Mouse (Mus musculus) heart, embryonic 10.5 days (tissue): ENCODE measurements around the gene Olfr419. TPM values are rescaled to one million over a fixed set of nuclear protein-coding genes. Genes with fewer than 3 reads are reported as not detected.

Experiments
- DNase-seq: peaks from one replicate; pipeline ENCODE4 v3.0.0-alpha.2; 2017; ENCODE audit warnings: low spot score
- H3K27ac ChIP-seq: fragments of 300-500 bp; sonication (generic); 2 replicates; pipeline ENCODE4 v1.5.1; 2016; ENCODE audit warnings: mild to moderate bottlenecking
- H3K27me3 ChIP-seq: fragments of 300-500 bp; sonication (generic); 2 replicates; pipeline ENCODE4 v1.6.1; 2016; ENCODE audit warnings: mild to moderate bottlenecking; ENCODE audit not compliant: poor library complexity, insufficient read depth, severe bottlenecking
- H3K36me3 ChIP-seq: fragments of 300-500 bp; sonication (generic); 2 replicates; pipeline ENCODE4 v1.6.1; 2016; ENCODE audit warnings: mild to moderate bottlenecking, moderate library complexity
- H3K4me1 ChIP-seq: fragments of 300-500 bp; sonication (generic); 2 replicates; pipeline ENCODE4 v1.6.1; 2016; ENCODE audit warnings: mild to moderate bottlenecking
- H3K4me3 ChIP-seq: fragments of 300-500 bp; sonication (generic); 2 replicates; pipeline ENCODE4 v1.5.1; 2016; ENCODE audit warnings: mild to moderate bottlenecking, moderate library complexity
- H3K9me3 ChIP-seq: fragments of 300-500 bp; sonication (generic); 2 replicates; pipeline ENCODE4 v1.6.1; 2016; ENCODE audit warnings: mild to moderate bottlenecking, moderate library complexity
- WGBS: fragments of 180-500 bp; shearing (Covaris S2); methylation state at CpG from one replicate; pipeline ENCODE4 v1.1.7; 2016; 5-methylcytosine and 5-hydroxymethylcytosine counted together
- polyA plus RNA-seq: library from polyadenylated mRNA; unstranded; fragments of >200 nt; fragmentation: Nextera tagmentation; extraction: Ambion mirVana; gene quantifications from 2 replicates; pipeline ENCODE4 v1.2.1, GENCODE M21; 2016

The Olfr419 gene
- not detected in 2 replicates for polyA plus RNA-seq

GRCm38 (mm10) chr1:174251961-174252360, at the start of gene Olfr419:
TSS of gene Olfr419 (minus strand) at chr1:174252061.
- no peak within 1 kb of the TSS for H3K4me3 ChIP-seq
- WGBS, result 74% methylated on average over 3 of the region's 3 CpGs
- no peaks in the 10 kb centered on the region for H3K36me3 ChIP-seq
- H3K27me3 ChIP-seq, result no peaks in the 10 kb centered on the region
- no peak within 1 kb of the TSS for H3K27ac ChIP-seq
- H3K4me1 ChIP-seq, result no peaks in the 10 kb centered on the region
- H3K9me3 ChIP-seq, result no peaks in the 10 kb centered on the region
- no peak for DNase-seq

DNA sequence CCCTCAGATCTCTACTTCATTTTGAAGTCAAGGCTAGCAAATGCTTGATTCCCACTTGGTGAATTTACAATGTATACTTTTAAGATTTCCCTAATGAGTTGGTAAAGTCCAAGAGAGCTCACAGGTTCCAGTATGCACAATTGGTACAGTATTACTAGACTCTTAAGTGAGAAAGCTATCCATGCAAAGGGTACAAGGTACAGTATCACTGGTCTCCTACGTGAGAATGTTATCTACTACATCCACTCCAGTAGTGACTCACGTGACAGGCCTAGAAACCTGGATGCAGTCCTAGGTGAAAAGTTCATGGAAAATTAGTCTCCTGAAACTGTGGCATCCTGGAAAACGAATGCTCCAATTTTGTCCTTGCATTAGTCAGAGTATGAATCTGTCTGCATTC, 18.8 kb upstream of the Olfr419 start:
- WGBS, result 67% methylated on average over 3 of the region's 3 CpGs
- DNase-seq, result no peak
- Histone ChIP-seq H3K27ac (no peak overlapping the region), H3K4me3 (no peak overlapping the region), H3K4me1 (no peaks in the 10 kb centered on the region), H3K27me3 (no peaks in the 10 kb centered on the region), H3K9me3 (no peaks in the 10 kb centered on the region), H3K36me3 (no peaks in the 10 kb centered on the region)

- no peaks in the 10 kb centered on the region for H3K4me1 ChIP-seq
- no peak for DNase-seq
- H3K9me3 ChIP-seq, result no peaks in the 10 kb centered on the region
- no peak overlapping the region for H3K4me3 ChIP-seq
- H3K27me3 ChIP-seq, result no peaks in the 10 kb centered on the region
- 63% methylated on average over 4 of the region's 4 CpGs for WGBS
- H3K27ac ChIP-seq, result no peak overlapping the region
- H3K36me3 ChIP-seq, result no peaks in the 10 kb centered on the region
These were observed 17.3 kb upstream of the Olfr419 start for GRCm38 (mm10) chr1:174269162-174269561.

GRCm38 (mm10) chr1:174267816-174268215, 16.0 kb upstream of the Olfr419 start:
- H3K36me3 ChIP-seq, result no peaks in the 10 kb centered on the region
- H3K9me3 ChIP-seq, result no peaks in the 10 kb centered on the region
- no peak overlapping the region for H3K4me3 ChIP-seq
- WGBS, result 71% methylated on average over 4 of the region's 4 CpGs
- no peaks in the 10 kb centered on the region for H3K4me1 ChIP-seq
- no peak for DNase-seq
- H3K27me3 ChIP-seq, result no peaks in the 10 kb centered on the region
- no peak overlapping the region for H3K27ac ChIP-seq

- H3K27ac ChIP-seq, result no peak overlapping the region
- H3K36me3 ChIP-seq, result no peaks in the 10 kb centered on the region
- no peaks in the 10 kb centered on the region for H3K9me3 ChIP-seq
- no peak for DNase-seq
- WGBS, result 83% methylated on average over 2 of the region's 2 CpGs
- H3K4me3 ChIP-seq, result no peak overlapping the region
- H3K4me1 ChIP-seq, result no peaks in the 10 kb centered on the region
- no peaks in the 10 kb centered on the region for H3K27me3 ChIP-seq
These were observed 1.5 kb downstream of the Olfr419 start for GRCm38 (mm10) chr1:174250376-174250775.

GRCm38 (mm10) chr1:174247170-174247569, 4.7 kb downstream of the Olfr419 start:
- Histone ChIP-seq H3K4me1 (no peaks in the 10 kb centered on the region), H3K9me3 (no peaks in the 10 kb centered on the region), H3K27ac (no peak overlapping the region), H3K36me3 (no peaks in the 10 kb centered on the region), H3K27me3 (no peaks in the 10 kb centered on the region), H3K4me3 (no peak overlapping the region)
- DNase-seq, result no peak
- 96% methylated on average over 6 of the region's 6 CpGs for WGBS

GRCm38 (mm10) chr1:174246080-174246479, 5.8 kb downstream of the Olfr419 start:
- WGBS, result 53% methylated on average over 1 of the region's 1 CpGs
- no peaks in the 10 kb centered on the region for H3K36me3 ChIP-seq
- no peaks in the 10 kb centered on the region for H3K4me1 ChIP-seq
- H3K9me3 ChIP-seq, result no peaks in the 10 kb centered on the region
- no peak for DNase-seq
- no peak overlapping the region for H3K4me3 ChIP-seq
- H3K27me3 ChIP-seq, result no peaks in the 10 kb centered on the region
- no peak overlapping the region for H3K27ac ChIP-seq

DNA sequence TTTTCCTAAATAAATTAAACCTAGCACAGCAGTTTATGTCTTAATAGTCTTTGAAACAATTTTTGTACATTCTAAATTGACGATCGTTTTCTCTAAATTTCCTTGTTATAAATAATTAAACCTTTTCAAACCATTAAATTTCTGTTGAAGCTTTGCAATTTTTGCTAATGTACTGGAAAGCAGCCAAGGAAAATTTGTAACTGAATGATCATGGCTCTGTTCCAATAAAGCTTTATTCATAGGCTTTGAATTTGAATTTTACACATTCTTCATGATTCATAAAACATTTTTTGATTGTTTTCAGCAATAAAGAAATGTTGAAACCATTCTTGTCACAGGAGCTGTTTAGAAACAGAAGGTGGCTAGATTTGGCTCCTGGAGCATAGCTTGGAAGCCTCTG, 7.2 kb downstream of the Olfr419 start:
- Histone ChIP-seq H3K4me1 (no peaks in the 10 kb centered on the region), H3K27me3 (no peaks in the 10 kb centered on the region), H3K36me3 (no peaks in the 10 kb centered on the region), H3K4me3 (no peak overlapping the region), H3K9me3 (no peaks in the 10 kb centered on the region), H3K27ac (no peak overlapping the region)
- DNase-seq, result no peak
- WGBS, result 95% methylated on average over 2 of the region's 2 CpGs

DNA sequence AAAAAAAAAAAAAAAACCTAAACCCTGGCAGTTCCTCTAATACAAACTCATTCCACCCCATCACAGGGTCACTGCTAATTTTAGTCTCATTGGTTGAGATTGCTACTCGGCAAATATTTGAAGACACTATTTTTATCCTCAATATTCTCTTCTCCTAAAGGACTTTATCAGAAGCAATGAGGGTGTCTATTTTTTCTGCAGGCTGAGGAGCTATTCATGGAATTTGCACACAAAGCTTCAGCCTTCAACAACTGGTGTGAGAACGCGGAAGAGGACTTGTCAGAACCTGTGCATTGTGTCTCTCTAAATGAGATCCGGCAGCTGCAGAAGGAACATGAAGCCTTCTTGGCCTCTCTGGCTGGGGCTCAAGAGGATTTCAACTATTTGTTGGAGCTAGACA, 11.9 kb downstream of the Olfr419 start:
- no peaks in the 10 kb centered on the region for H3K9me3 ChIP-seq
- H3K4me1 ChIP-seq, result no peaks in the 10 kb centered on the region
- H3K27ac ChIP-seq, result peak overlapping the region; percentile 24; the same call in 1 of the 2 replicates
- DNase-seq, result no peak
- WGBS, result 48% methylated on average over 4 of the region's 4 CpGs
- no peak overlapping the region for H3K4me3 ChIP-seq
- H3K36me3 ChIP-seq, result no peaks in the 10 kb centered on the region
- no peaks in the 10 kb centered on the region for H3K27me3 ChIP-seq

GRCm38 (mm10) chr1:174216528-174217204, 35.2 kb downstream of the Olfr419 start:
- Histone ChIP-seq H3K36me3 (no peaks in the 10 kb centered on the region), H3K27me3 (no peaks in the 10 kb centered on the region), H3K4me3 (no peak overlapping the region), H3K9me3 (no peaks in the 10 kb centered on the region), H3K27ac (no peak overlapping the region), H3K4me1 (no peaks in the 10 kb centered on the region)
- 91% methylated on average over 8 of the region's 8 CpGs for WGBS
- DNase-seq, result no peak

DNA sequence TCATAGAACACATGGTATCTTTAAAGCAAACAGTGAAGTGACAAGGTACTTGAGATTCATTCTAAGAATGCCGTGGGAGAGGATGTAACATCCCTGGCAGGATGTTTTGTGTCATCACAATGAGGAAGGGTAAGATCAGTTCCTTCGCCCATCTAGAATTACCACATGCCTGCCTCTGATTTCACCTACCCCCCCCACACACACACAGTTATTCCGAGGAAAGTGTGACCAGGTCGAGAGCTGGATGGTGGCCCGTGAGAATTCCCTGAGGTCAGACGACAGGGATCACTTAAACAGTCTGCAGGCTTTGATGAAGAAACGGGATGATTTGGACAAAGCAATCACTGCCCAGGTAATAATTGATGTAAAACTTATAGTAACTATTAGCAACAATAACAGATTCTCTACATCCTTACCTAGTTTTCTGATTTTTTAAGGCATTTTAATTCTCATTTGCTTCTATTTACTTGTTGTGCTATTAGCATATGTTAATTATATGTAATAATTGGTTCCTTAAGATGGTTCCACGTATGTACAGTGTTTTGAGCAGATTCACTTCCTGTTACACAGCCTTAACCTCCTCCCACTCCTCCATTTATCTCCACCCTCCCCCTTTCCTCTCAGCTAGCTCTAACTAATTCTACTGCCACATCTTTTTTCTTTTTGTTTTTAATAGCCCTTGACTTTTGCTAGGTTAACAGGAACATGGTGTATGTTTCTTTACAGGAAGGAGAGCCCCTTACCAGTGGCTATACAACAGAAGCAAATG, 36.4 kb downstream of the Olfr419 start:
- no peak overlapping the region for H3K27ac ChIP-seq
- no peaks in the 10 kb centered on the region for H3K36me3 ChIP-seq
- H3K27me3 ChIP-seq, result no peaks in the 10 kb centered on the region
- H3K4me3 ChIP-seq, result no peak overlapping the region
- no peaks in the 10 kb centered on the region for H3K4me1 ChIP-seq
- H3K9me3 ChIP-seq, result no peaks in the 10 kb centered on the region
- no peak for DNase-seq
- WGBS, result 62% methylated on average over 8 of the region's 8 CpGs

DNA sequence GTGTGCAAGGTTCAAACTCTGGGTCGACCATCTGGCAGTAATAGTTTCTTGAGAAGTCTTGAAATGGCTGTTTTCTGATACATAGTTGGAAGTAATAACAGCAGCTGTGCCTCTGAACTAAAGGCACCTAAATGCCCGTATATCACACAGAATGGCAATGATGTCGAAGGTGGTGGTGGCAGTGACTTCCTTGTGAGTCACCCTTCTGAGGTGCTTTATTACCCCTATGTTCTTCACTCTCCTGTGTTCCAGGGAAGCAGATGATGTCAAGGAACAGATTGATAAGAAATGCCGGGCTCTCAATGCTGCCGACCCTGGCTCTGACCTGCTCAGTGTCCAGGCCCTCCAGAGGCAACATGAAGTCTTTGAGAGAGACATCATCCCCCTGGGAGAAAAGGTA, 39.6 kb downstream of the Olfr419 start:
- H3K36me3 ChIP-seq, result no peaks in the 10 kb centered on the region
- DNase-seq, result no peak
- H3K9me3 ChIP-seq, result no peaks in the 10 kb centered on the region
- WGBS, result 71% methylated on average over 5 of the region's 5 CpGs
- H3K27ac ChIP-seq, result no peak overlapping the region
- no peak overlapping the region for H3K4me3 ChIP-seq
- no peaks in the 10 kb centered on the region for H3K27me3 ChIP-seq
- no peaks in the 10 kb centered on the region for H3K4me1 ChIP-seq

- Histone ChIP-seq H3K36me3 (no peaks in the 10 kb centered on the region), H3K4me3 (no peak overlapping the region), H3K27me3 (no peaks in the 10 kb centered on the region), H3K9me3 (no peaks in the 10 kb centered on the region), H3K27ac (no peak overlapping the region), H3K4me1 (no peaks in the 10 kb centered on the region)
- 63% methylated on average over 7 of the region's 7 CpGs for WGBS
- DNase-seq, result no peak
These were observed 47.2 kb downstream of the Olfr419 start for GRCm38 (mm10) chr1:174204699-174205098.
